ENCODE assay signal across 32 mouse cellular contexts in genomic region chrX:16421663-16422062, GRCm38 (mm10).
"Had no signal": no experiment of that assay in that cellular context is flagged by ENCODE, and none has a peak within 500 bp of the region (broad histone marks: within the 10 kb centered on the region; RNA-seq: fewer than 3 reads in every experiment).

No protein-coding gene starts in this region.

- H3K9me3 ChIP-seq: heart, embryonic 10.5 days; heart, embryonic 12.5 days; heart, embryonic 13.5 days; heart, embryonic 15.5 days; hindbrain, embryonic 10.5 days; hindbrain, embryonic 12.5 days; hindbrain, embryonic 13.5 days; hindbrain, embryonic 15.5 days; kidney, embryonic 15.5 days had no signal

- H3K4me3 ChIP-seq: heart, embryonic 10.5 days; heart, embryonic 12.5 days; heart, embryonic 13.5 days; heart, embryonic 15.5 days; hindbrain, embryonic 10.5 days; hindbrain, embryonic 12.5 days; hindbrain, embryonic 13.5 days; hindbrain, embryonic 15.5 days; kidney, embryonic 15.5 days; layer of hippocampus, adult 2 months; left cerebral cortex, adult 2 months had no signal

- H3K4me1 ChIP-seq: heart, embryonic 10.5 days; heart, embryonic 12.5 days; heart, embryonic 13.5 days; heart, embryonic 15.5 days; hindbrain, embryonic 10.5 days; hindbrain, embryonic 12.5 days; hindbrain, embryonic 13.5 days; hindbrain, embryonic 15.5 days; kidney, embryonic 15.5 days had no signal

- H3K9ac ChIP-seq: heart, embryonic 12.5 days; heart, embryonic 13.5 days; heart, embryonic 15.5 days; hindbrain, embryonic 12.5 days; hindbrain, embryonic 13.5 days; hindbrain, embryonic 14.5 days; hindbrain, embryonic 15.5 days; kidney, embryonic 15.5 days had no signal

- H3K27ac ChIP-seq: heart, embryonic 10.5 days; heart, embryonic 13.5 days; heart, embryonic 15.5 days; hindbrain, embryonic 10.5 days; hindbrain, embryonic 12.5 days; hindbrain, embryonic 13.5 days; hindbrain, embryonic 14.5 days; hindbrain, embryonic 15.5 days; hindbrain, postnatal 0 days; kidney, embryonic 15.5 days; kidney, postnatal 0 days; layer of hippocampus, adult 2 months; left cerebral cortex, adult 2 months had no signal

- H3K36me3 ChIP-seq: heart, embryonic 10.5 days; heart, embryonic 12.5 days; heart, embryonic 13.5 days; heart, embryonic 15.5 days; hindbrain, embryonic 10.5 days; hindbrain, embryonic 12.5 days; hindbrain, embryonic 13.5 days; hindbrain, embryonic 15.5 days; kidney, embryonic 15.5 days had no signal

- H3K4me2 ChIP-seq: heart, embryonic 11.5 days; heart, embryonic 12.5 days; heart, embryonic 13.5 days; heart, embryonic 15.5 days; hindbrain, embryonic 12.5 days; hindbrain, embryonic 13.5 days; hindbrain, embryonic 14.5 days; hindbrain, embryonic 15.5 days; kidney, embryonic 15.5 days had no signal

- ATAC-seq: hindbrain, postnatal 0 days; inflammation-experienced regulatory T-cells, adult 6 months had no signal

- H3K27me3 ChIP-seq: heart, embryonic 12.5 days; heart, embryonic 13.5 days; heart, embryonic 15.5 days; hindbrain, embryonic 12.5 days; hindbrain, embryonic 13.5 days; hindbrain, embryonic 15.5 days; kidney, embryonic 15.5 days had no signal

- DNase-seq: heart, postnatal 10 days; heart, postnatal 14 days; heart, postnatal 36 days; heart, postnatal 4 days; kidney, adult 11 months; kidney, adult 18-20 months; kidney, adult 2 months; kidney, adult 8-10 months; kidney, adult 9 months; kidney, postnatal 10 days; kidney, postnatal 14 days; kidney, postnatal 25 days; kidney, postnatal 36 days; kidney, postnatal 4 days; layer of hippocampus, adult 9-11 months; layer of hippocampus, postnatal 36 days had no signal
